Mouse (Mus musculus) CD4-positive helper T cell, adult 2 months (primary cell): ENCODE measurements around the gene Pcsk2.

Experiments
- DNase-seq: peaks from one replicate; pipeline ENCODE4 v3.0.0-alpha.2; 2012; ENCODE audit warnings: low read depth, missing footprints, low spot score

Pcsk2 gene

GRCm38 (mm10) chr2:143732501-143732900 is 186.5 kb downstream of the Pcsk2 start:
- no peak for DNase-seq

GRCm38 (mm10) chr2:143735442-143735841 is 189.5 kb downstream of the Pcsk2 start:
- no peak for DNase-seq

GRCm38 (mm10) chr2:143739475-143740226 is 193.7 kb downstream of the Pcsk2 start:
- DNase-seq = no peak

GRCm38 (mm10) chr2:143742436-143742835 is 196.5 kb downstream of the Pcsk2 start:
- DNase-seq = no peak

- DNase-seq = no peak
Observed at GRCm38 (mm10) chr2:143743081-143743480, 197.1 kb downstream of the Pcsk2 start.

- DNase-seq = no peak
Observed at GRCm38 (mm10) chr2:143752051-143752788, 206.3 kb downstream of the Pcsk2 start.

- no peak for DNase-seq
Observed at GRCm38 (mm10) chr2:143776448-143776847, 230.5 kb downstream of the Pcsk2 start.

- DNase-seq = no peak
Observed at GRCm38 (mm10) chr2:143780310-143780709, 234.4 kb downstream of the Pcsk2 start.

GRCm38 (mm10) chr2:143789911-143790310 is 244.0 kb downstream of the Pcsk2 start:
- no peak for DNase-seq

GRCm38 (mm10) chr2:143795858-143796257 is 249.9 kb downstream of the Pcsk2 start:
- no peak for DNase-seq

GRCm38 (mm10) chr2:143796335-143797013 is 250.5 kb downstream of the Pcsk2 start:
- no peak for DNase-seq

- no peak for DNase-seq
Observed at GRCm38 (mm10) chr2:143801097-143801496, 255.1 kb downstream of the Pcsk2 start.

- DNase-seq = no peak
Observed at GRCm38 (mm10) chr2:143806140-143806923, 260.4 kb downstream of the Pcsk2 start.

GRCm38 (mm10) chr2:143806924-143807664 is 261.1 kb downstream of the Pcsk2 start:
- DNase-seq = no peak

GRCm38 (mm10) chr2:143808789-143809188 is 262.8 kb downstream of the Pcsk2 start:
- DNase-seq = no peak

GRCm38 (mm10) chr2:143812262-143812661 is 266.3 kb downstream of the Pcsk2 start:
- DNase-seq = no peak

- DNase-seq = no peak
Observed at GRCm38 (mm10) chr2:143813461-143813860, 267.5 kb downstream of the Pcsk2 start.

- DNase-seq = no peak
Observed at GRCm38 (mm10) chr2:143831645-143832044, 285.7 kb downstream of the Pcsk2 start.

- no peak for DNase-seq
Observed at GRCm38 (mm10) chr2:143832721-143833120, 286.8 kb downstream of the Pcsk2 start.

GRCm38 (mm10) chr2:143834082-143834481 is 288.1 kb downstream of the Pcsk2 start:
- no peak for DNase-seq

- DNase-seq = no peak
Observed at GRCm38 (mm10) chr2:143835820-143836219, 289.9 kb downstream of the Pcsk2 start.
